Mouse (Mus musculus) R1 (cell line): ENCODE results near the gene Smpd4.

ENCODE experiments used
- DNase-seq: peaks from one replicate; pipeline ENCODE4 v3.0.0-alpha.2; 2018; ENCODE audit warnings: low read depth, low spot score

Smpd4 gene

DNA sequence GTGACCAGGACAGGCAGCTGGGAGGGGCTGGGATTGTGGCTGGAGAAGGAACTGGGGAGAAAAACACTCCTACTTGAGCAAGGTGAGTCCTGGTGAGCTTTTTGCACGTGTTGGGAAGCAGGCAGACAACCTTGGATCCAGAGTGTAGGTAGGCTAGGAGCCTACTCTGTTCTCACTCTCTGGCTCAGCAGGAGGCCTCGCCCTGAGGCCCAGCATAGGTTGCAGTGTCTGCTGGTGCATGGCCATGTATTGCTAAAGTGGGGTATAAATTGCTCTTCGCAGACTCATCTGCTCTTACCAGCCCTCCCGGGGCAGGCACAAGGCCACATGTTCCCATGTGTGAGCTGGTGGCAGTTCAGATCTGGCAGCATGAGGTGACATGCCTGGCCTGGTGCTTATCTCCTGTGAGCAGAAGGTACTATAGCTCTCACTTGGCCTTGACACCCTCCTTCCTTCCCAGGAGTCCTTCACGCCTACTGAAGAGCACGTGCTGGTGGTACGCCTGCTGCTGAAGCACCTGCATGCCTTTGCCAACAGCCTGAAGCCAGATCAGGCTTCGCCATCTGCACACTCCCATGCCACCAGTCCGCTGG lies 19.0 kb downstream of the Smpd4 start:
- DNase-seq: no peak

DNA sequence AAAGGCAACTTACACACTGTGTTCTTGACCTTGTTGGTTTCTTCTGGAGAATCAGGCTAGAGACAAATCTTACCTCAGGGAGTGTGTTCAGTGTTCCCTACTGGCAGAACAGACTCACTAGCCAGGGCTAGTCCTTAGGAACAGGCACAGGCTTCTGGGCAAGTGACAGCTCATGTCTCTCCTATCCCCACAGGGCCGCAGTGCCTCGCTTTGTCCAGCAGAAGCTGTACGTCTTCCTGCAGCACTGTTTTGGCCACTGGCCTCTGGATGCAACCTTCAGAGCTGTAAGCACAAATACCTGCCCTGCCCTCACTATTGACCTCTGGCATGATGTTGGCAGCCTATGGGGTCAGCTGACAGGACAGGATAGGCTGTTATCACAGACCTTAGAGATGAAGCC lies 19.9 kb downstream of the Smpd4 start:
- no peak for DNase-seq

GRCm38 (mm10) chr16:17639951-17640350 lies 20.8 kb downstream of the Smpd4 start:
- DNase-seq: no peak

GRCm38 (mm10) chr16:17640706-17641105 lies 21.6 kb downstream of the Smpd4 start:
- no peak for DNase-seq

DNA sequence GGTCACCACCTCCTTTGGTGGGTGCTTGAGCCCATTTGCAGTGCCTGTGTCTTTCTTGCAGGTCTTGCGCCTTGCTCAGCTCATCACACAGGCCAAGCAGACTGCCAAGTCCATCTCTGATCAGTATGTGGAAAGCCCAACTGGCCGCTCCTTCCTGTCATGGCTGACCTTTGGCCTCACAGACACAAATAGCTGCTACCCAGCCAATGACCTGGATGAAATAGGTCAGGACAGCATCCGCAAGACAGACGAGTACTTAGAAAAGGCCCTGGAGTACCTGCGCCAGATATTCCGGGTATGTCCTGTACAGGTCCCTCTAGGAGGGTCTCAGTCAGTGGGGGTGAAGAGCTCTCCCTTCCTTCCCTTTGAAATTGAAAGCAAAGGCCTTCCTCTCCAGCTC lies 22.1 kb downstream of the Smpd4 start:
- no peak for DNase-seq

DNA sequence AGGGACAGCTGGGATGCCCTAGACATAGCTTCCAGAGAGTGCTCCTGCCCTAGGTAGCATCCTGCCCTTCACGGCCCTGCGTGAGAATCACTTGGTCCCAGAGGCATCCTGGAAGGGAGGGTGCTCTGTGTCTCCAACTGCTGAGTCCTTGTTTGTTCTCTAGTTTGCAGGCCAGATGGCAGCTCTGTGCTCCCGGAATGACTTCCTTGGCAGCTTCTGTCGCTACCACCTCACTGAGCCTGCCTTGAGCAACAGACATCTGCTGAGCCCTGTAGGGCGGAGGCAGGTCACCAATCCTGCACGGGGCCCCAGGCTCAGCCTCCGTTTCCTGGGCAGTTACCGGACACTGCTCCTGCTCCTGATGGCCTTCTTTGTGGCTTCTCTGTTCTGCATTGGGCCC lies 23.2 kb downstream of the Smpd4 start:
- DNase-seq: no peak

GRCm38 (mm10) chr16:17643437-17643990 lies 24.4 kb downstream of the Smpd4 start:
- DNase-seq: no peak

GRCm38 (mm10) chr16:17646310-17647114 lies 27.4 kb downstream of the Smpd4 start, which contains the start of gene Ccdc74a:
Ccdc74a (plus strand) TSS chr16:17646470.
- peak; percentile 87 for DNase-seq

DNA sequence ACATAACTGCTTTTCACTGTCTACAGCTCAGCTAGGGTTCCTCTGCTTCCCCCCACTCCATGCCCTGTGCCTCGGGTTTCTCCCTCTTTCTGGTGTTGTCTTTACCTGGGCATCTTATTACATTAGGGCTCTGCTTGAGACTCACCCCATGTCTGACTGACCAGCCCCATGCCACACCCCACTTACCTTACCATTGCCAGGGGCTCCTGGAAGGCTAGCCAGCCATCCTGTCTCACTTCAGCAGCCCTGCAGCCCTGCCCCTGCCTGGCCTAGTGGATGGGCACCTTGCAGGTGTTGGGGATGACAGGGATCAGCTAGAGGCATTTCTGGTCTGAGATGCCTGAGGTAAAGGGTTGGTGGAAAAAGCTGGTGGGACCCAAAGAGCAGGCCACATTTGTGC lies 28.0 kb downstream of the Smpd4 start:
- DNase-seq: no peak

DNA sequence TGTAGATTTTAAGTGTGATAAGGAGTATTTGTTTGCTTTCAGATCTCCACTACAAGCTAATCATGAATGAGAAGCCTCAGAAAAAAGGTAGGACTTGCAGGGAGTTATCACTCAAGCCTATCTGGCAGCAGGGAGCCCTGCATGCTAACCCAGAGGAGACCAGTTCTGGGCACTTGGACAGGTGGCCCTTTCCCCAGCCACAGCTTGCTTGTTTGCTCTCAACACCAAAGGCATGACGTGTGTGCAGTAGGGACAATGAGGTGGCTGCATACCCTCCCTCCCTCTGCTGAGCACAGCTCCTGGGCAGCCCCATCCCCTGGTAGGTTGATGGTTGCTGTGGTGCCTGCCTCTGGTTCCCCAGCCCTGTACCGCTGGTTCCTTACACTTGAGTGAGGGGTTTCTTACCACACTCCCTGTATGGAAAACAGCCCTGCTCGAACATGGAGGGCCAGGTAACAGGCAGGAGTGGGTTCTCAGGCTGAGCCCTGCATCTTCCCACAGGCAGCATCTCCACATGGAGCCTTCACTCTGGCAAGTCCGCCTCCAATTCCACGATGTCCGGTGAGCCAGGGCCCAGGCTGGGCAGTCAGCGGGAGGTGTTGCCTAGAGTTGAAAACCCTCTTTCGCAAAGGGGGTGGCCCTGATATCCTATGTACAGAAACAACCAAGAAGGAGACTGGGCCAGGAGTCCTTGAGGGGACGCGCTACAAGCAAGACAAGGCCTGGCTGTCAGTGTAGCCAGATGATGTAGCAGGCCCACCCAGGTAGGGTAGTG lies 28.6 kb downstream of the Smpd4 start:
- DNase-seq: no peak

GRCm38 (mm10) chr16:17649925-17650605 lies 30.9 kb downstream of the Smpd4 start:
- peak; percentile 53 for DNase-seq

GRCm38 (mm10) chr16:17650711-17651110 lies 31.6 kb downstream of the Smpd4 start:
- no peak for DNase-seq

GRCm38 (mm10) chr16:17652607-17653006 lies 33.5 kb downstream of the Smpd4 start:
- no peak for DNase-seq

GRCm38 (mm10) chr16:17653601-17654000 lies 34.4 kb downstream of the Smpd4 start:
- DNase-seq: no peak

GRCm38 (mm10) chr16:17654188-17654795 lies 35.1 kb downstream of the Smpd4 start:
- no peak for DNase-seq

GRCm38 (mm10) chr16:17656212-17656871 lies 37.2 kb downstream of the Smpd4 start:
- DNase-seq: no peak

DNA sequence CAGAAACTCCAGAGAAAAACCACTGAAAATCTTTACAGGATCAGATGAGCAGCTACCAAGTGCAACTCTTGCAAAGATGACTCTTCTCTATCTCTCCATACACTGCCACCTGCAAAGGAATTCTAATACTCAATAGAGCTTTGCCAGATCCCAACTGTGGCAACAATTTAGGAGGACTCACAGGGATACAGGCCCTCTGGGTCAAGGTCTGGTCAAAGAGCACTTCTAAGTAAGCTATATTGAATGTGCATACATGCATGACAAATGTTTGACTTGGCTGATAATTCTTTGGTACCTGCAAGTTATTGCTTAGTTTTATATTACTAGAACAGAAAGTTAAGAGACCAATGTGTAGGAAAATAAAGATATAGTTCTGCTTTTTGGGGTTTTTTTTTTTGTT lies 46.4 kb downstream of the Smpd4 start:
- DNase-seq: no peak

DNA sequence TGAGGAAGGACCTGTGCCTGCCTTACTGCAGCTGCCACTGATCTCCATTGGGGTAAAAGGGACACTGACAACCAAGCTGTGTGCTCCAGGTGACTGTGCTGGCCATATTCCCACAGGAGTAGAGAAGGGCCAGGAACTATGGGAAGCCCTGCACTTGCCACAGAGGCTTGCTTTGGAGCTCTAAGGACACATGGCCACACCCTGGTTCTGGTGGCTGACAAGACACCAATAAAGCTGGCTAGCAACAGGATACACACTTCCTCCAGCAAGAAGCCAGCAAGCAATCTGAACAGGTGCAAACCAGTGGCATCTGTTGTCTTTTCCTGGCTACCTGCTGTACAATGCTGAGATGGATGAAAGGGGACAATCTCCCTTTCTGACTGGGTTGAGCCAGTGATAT lies 50.7 kb downstream of the Smpd4 start:
- no peak for DNase-seq
